Mouse (Mus musculus) midbrain, postnatal 0 days (tissue): ENCODE measurements around the gene Kcnk7. TPM values are rescaled to one million over a fixed set of nuclear protein-coding genes. Genes with fewer than 3 reads are reported as not detected.

Experiments
- ATAC-seq: fragments of 200-750 bp; cut with Nextera tagmentation; 2 replicates; pipeline ENCODE4 v1.8.0; 2017; ENCODE audit warnings: moderate number of reproducible peaks, mild to moderate bottlenecking, moderate TSS enrichment, moderate library complexity; ENCODE audit not compliant: low FRiP score
- DNase-seq: peaks from one replicate; pipeline ENCODE4 v3.0.0-alpha.2; 2015; ENCODE audit warnings: low spot score
- H3K27ac ChIP-seq: fragments of 300-500 bp; sonication (generic); 2 replicates; pipeline ENCODE4 v1.5.1; 2014; ENCODE audit warnings: low read depth, mild to moderate bottlenecking, low read length, mixed read lengths
- H3K27me3 ChIP-seq: fragments of 300-500 bp; sonication (generic); 2 replicates; pipeline ENCODE4 v1.6.1; 2014; ENCODE audit warnings: low read length, control low read depth, mixed read lengths; ENCODE audit not compliant: insufficient read depth
- H3K36me3 ChIP-seq: fragments of 300-500 bp; sonication (generic); 2 replicates; pipeline ENCODE4 v1.6.1; 2014; ENCODE audit warnings: low read length, control low read depth, mixed read lengths; ENCODE audit not compliant: insufficient read depth
- H3K4me1 ChIP-seq: fragments of 300-500 bp; sonication (generic); 2 replicates; pipeline ENCODE4 v1.6.1; 2014; ENCODE audit warnings: mild to moderate bottlenecking, control low read depth, antibody characterized with exemption, low read length, mixed read lengths; ENCODE audit not compliant: insufficient read depth
- H3K4me2 ChIP-seq: fragments of 300-500 bp; sonication (generic); 2 replicates; pipeline ENCODE4 v1.6.1; 2014; ENCODE audit warnings: low read depth, mild to moderate bottlenecking, low read length, mixed read lengths; ENCODE audit not compliant: poor library complexity, severe bottlenecking
- H3K4me3 ChIP-seq: fragments of 300-500 bp; sonication (generic); 2 replicates; pipeline ENCODE4 v1.5.1; 2014; ENCODE audit warnings: low read depth, mild to moderate bottlenecking, low read length, moderate library complexity
- H3K9ac ChIP-seq: fragments of 300-500 bp; sonication (generic); replicated peaks from 2 replicates; pipeline ENCODE4 v1.6.1; 2014; ENCODE audit warnings: mild to moderate bottlenecking, low read length, moderate library complexity, mixed read lengths; ENCODE audit not compliant: poor library complexity, severe bottlenecking
- H3K9me3 ChIP-seq: fragments of 300-500 bp; sonication (generic); 2 replicates; pipeline ENCODE4 v1.6.1; 2016; ENCODE audit warnings: low read length, control low read depth
- CTCF ChIP-seq: IDR thresholded peaks from 2 replicates; pipeline ENCODE4 v1.5.1; 2016; ENCODE audit warnings: antibody characterized with exemption, mild to moderate bottlenecking
- WGBS: fragments of 180-500 bp; shearing (Covaris S2); extraction: QIAGEN DNeasy Blood & Tissue Kit; methylation state at CpG from one replicate; pipeline ENCODE4 v1.1.7; 2014; 5-methylcytosine and 5-hydroxymethylcytosine counted together
- polyA plus RNA-seq: library from polyadenylated mRNA; unstranded; fragments of >200 nt; fragmentation: Nextera tagmentation; extraction: Ambion mirVana; gene quantifications from 2 replicates; pipeline ENCODE4 v1.2.1, GENCODE M21; 2015
- total RNA-seq: library from RNA; depleted of rRNA; stranded (reverse); fragments of >200 nt; gene quantifications from 2 replicates; pipeline ENCODE4 v1.2.3, GENCODE M21; 2014

Gene Kcnk7
- total and polyA plus RNA-seq, 2 experiments from 2014 or later, result 0.47 TPM; not detected in 1

- no peak overlapping the region for H3K9ac ChIP-seq
- H3K4me1 ChIP-seq, result no peaks in the 10 kb centered on the region
- 92% methylated on average over 10 of the region's 10 CpGs for WGBS
- H3K36me3 ChIP-seq, result peaks cover 40% of the 10 kb centered on the region
- DNase-seq, result no peak
- H3K27ac ChIP-seq, result no peak overlapping the region
- no peak overlapping the region for H3K4me3 ChIP-seq
- no peak overlapping the region for H3K4me2 ChIP-seq
- no peaks in the 10 kb centered on the region for H3K9me3 ChIP-seq
- ATAC-seq, result no peak
- no peak for TF ChIP-seq CTCF
- no peaks in the 10 kb centered on the region for H3K27me3 ChIP-seq
Observed at GRCm38 (mm10) chr19:5664669-5665257, 39.4 kb upstream of the Kcnk7 start.

GRCm38 (mm10) chr19:5665465-5665864 lies 38.7 kb upstream of the Kcnk7 start:
- peaks cover 47% of the 10 kb centered on the region for H3K36me3 ChIP-seq
- no peak overlapping the region for H3K4me2 ChIP-seq
- H3K27ac ChIP-seq, result no peak overlapping the region
- H3K27me3 ChIP-seq, result no peaks in the 10 kb centered on the region
- TF ChIP-seq CTCF, result no peak
- WGBS, result 94% methylated on average over 15 of the region's 15 CpGs
- no peaks in the 10 kb centered on the region for H3K4me1 ChIP-seq
- H3K9ac ChIP-seq, result no peak overlapping the region
- no peak overlapping the region for H3K4me3 ChIP-seq
- ATAC-seq (no peak), DNase-seq (no peak)
- no peaks in the 10 kb centered on the region for H3K9me3 ChIP-seq

GRCm38 (mm10) chr19:5666386-5666785 lies 37.8 kb upstream of the Kcnk7 start:
- 94% methylated on average over 18 of the region's 18 CpGs for WGBS
- TF ChIP-seq CTCF, result no peak
- no peak overlapping the region for H3K27ac ChIP-seq
- no peak overlapping the region for H3K4me2 ChIP-seq
- H3K9me3 ChIP-seq, result no peaks in the 10 kb centered on the region
- peaks cover 55% of the 10 kb centered on the region for H3K36me3 ChIP-seq
- H3K4me3 ChIP-seq, result no peak overlapping the region
- H3K27me3 ChIP-seq, result no peaks in the 10 kb centered on the region
- ATAC-seq (no peak), DNase-seq (no peak)
- H3K4me1 ChIP-seq, result no peaks in the 10 kb centered on the region
- no peak overlapping the region for H3K9ac ChIP-seq

- Histone ChIP-seq H3K9ac (no peak overlapping the region), H3K27me3 (no peaks in the 10 kb centered on the region), H3K9me3 (no peaks in the 10 kb centered on the region), H3K4me2 (no peak overlapping the region), H3K36me3 (peaks cover 75% of the 10 kb centered on the region), H3K4me1 (no peaks in the 10 kb centered on the region), H3K27ac (no peak overlapping the region), H3K4me3 (no peak overlapping the region)
- no peak for DNase-seq
- no peak for ATAC-seq
- no peak for TF ChIP-seq CTCF
- WGBS, result 91% methylated on average over 4 of the region's 4 CpGs
Observed at GRCm38 (mm10) chr19:5668372-5668771, 35.8 kb upstream of the Kcnk7 start.

GRCm38 (mm10) chr19:5680432-5680831 lies 23.7 kb upstream of the Kcnk7 start:
- no peak overlapping the region for H3K4me2 ChIP-seq
- H3K36me3 ChIP-seq, result peaks cover 89% of the 10 kb centered on the region
- no peaks in the 10 kb centered on the region for H3K27me3 ChIP-seq
- H3K4me1 ChIP-seq, result no peaks in the 10 kb centered on the region
- WGBS, result 89% methylated on average over 4 of the region's 4 CpGs
- H3K9ac ChIP-seq, result no peak overlapping the region
- no peak overlapping the region for H3K27ac ChIP-seq
- DNase-seq (no peak), ATAC-seq (no peak)
- H3K4me3 ChIP-seq, result no peak overlapping the region
- TF ChIP-seq CTCF, result no peak
- no peaks in the 10 kb centered on the region for H3K9me3 ChIP-seq

- no peak for DNase-seq
- H3K4me1 ChIP-seq, result peaks cover 5% of the 10 kb centered on the region
- H3K27ac ChIP-seq, result no peak overlapping the region
- 95% methylated on average over 12 of the region's 12 CpGs for WGBS
- H3K4me2 ChIP-seq, result no peak overlapping the region
- no peak overlapping the region for H3K4me3 ChIP-seq
- no peak for TF ChIP-seq CTCF
- H3K9me3 ChIP-seq, result no peaks in the 10 kb centered on the region
- H3K36me3 ChIP-seq, result peaks cover 75% of the 10 kb centered on the region
- H3K27me3 ChIP-seq, result no peaks in the 10 kb centered on the region
- no peak overlapping the region for H3K9ac ChIP-seq
- no peak for ATAC-seq
Observed at GRCm38 (mm10) chr19:5684236-5684635, 19.9 kb upstream of the Kcnk7 start.
